10 mouse cellular contexts compared by ENCODE assay signal in genomic region chr11:97806613-97806964, GRCm38 (mm10). TPM values are rescaled to one million over a fixed set of nuclear protein-coding genes. Genes with fewer than 3 reads are reported as not detected.
A peak's percentile ranks its signal among the peaks of the same experiment; 100 is the strongest.
DNase-seq lines count a peak whose midpoint lies in the region; ATAC-seq lines count a peak whose summit lies in the region.
"Had no signal": no experiment of that assay in that cellular context is flagged by ENCODE, and none has a peak within 500 bp of the region (broad histone marks: within the 10 kb centered on the region; RNA-seq: fewer than 3 reads in every experiment).

No protein-coding gene starts in this region.

- no peak for ATAC-seq in kidney, embryonic 15.5 days (replicated peaks; ENCODE audit: low FRiP score)
- ATAC-seq in embryonic facial prominence, embryonic 15.5 days (ENCODE audit: insufficient number of reproducible peaks, low FRiP score, low TSS enrichment, low read depth): no peak
- no peak for ATAC-seq in hindbrain, embryonic 13.5 days (ENCODE audit: low FRiP score)
- no peak for ATAC-seq in neural tube, embryonic 13.5 days (ENCODE audit: low read depth)

- peaks cover 96% of the 10 kb centered on the region for H3K4me1 ChIP-seq in kidney, embryonic 15.5 days
- H3K4me1 ChIP-seq in embryonic facial prominence, embryonic 15.5 days: peaks cover 90% of the 10 kb centered on the region
- H3K4me1 ChIP-seq in hindbrain, embryonic 13.5 days (replicated peaks): peaks cover 92% of the 10 kb centered on the region
- peaks cover 97% of the 10 kb centered on the region for H3K4me1 ChIP-seq in neural tube, embryonic 13.5 days (replicated peaks)

- peak overlapping the region; percentile 90 for H3K27ac ChIP-seq in kidney, embryonic 15.5 days
- H3K27ac ChIP-seq in embryonic facial prominence, embryonic 15.5 days (replicated peaks): 0 out of 2 replicates have a peak overlapping the region, but pooled peaks have one; percentile 88
- peak overlapping the region; percentile 85 for H3K27ac ChIP-seq in hindbrain, embryonic 13.5 days
- H3K27ac ChIP-seq in neural tube, embryonic 13.5 days (replicated peaks): peak overlapping the region; percentile 71

- WGBS in kidney, embryonic 15.5 days: 63% methylated on average over 7 of the region's 7 CpGs
- WGBS in embryonic facial prominence, embryonic 15.5 days: 68% methylated on average over 7 of the region's 7 CpGs
- WGBS in hindbrain, embryonic 13.5 days: 51% methylated on average over 7 of the region's 7 CpGs
- WGBS in neural tube, embryonic 13.5 days: 64% methylated on average over 7 of the region's 7 CpGs

- no peaks in the 10 kb centered on the region for H3K9me3 ChIP-seq in kidney, embryonic 15.5 days (replicated peaks)
- H3K9me3 ChIP-seq in embryonic facial prominence, embryonic 15.5 days (replicated peaks): no peaks in the 10 kb centered on the region
- no peaks in the 10 kb centered on the region for H3K9me3 ChIP-seq in hindbrain, embryonic 13.5 days
- H3K9me3 ChIP-seq in neural tube, embryonic 13.5 days: no peaks in the 10 kb centered on the region

- H3K27me3 ChIP-seq in kidney, embryonic 15.5 days: no peaks in the 10 kb centered on the region
- H3K27me3 ChIP-seq in embryonic facial prominence, embryonic 15.5 days: no peaks in the 10 kb centered on the region
- no peaks in the 10 kb centered on the region for H3K27me3 ChIP-seq in hindbrain, embryonic 13.5 days
- no peaks in the 10 kb centered on the region for H3K27me3 ChIP-seq in neural tube, embryonic 13.5 days

- H3K36me3 ChIP-seq in kidney, embryonic 15.5 days: peaks cover 22% of the 10 kb centered on the region
- peaks cover 19% of the 10 kb centered on the region for H3K36me3 ChIP-seq in embryonic facial prominence, embryonic 15.5 days
- peaks cover 30% of the 10 kb centered on the region for H3K36me3 ChIP-seq in hindbrain, embryonic 13.5 days
- H3K36me3 ChIP-seq in neural tube, embryonic 13.5 days: peaks cover 30% of the 10 kb centered on the region

- H3K4me2 ChIP-seq in kidney, embryonic 15.5 days: peak overlapping the region; percentile 50; the same call in 1 of the 2 replicates
- H3K4me2 ChIP-seq in embryonic facial prominence, embryonic 15.5 days (replicated peaks): no peak overlapping the region
- H3K4me2 ChIP-seq in hindbrain, embryonic 13.5 days: peak overlapping the region; percentile 42
- peak overlapping the region; percentile 46 for H3K4me2 ChIP-seq in neural tube, embryonic 13.5 days

- H3K9ac ChIP-seq in kidney, embryonic 15.5 days: no peak overlapping the region
- no peak overlapping the region for H3K9ac ChIP-seq in embryonic facial prominence, embryonic 15.5 days
- H3K9ac ChIP-seq in hindbrain, embryonic 13.5 days: peak overlapping the region; percentile 52; the same call in 1 of the 2 replicates
- peak overlapping the region; percentile 57; the same call in 1 of the 2 replicates for H3K9ac ChIP-seq in neural tube, embryonic 13.5 days

- DNase-seq in kidney, postnatal 10 days: no peak
- no peak for DNase-seq in right cerebral cortex, postnatal 36 days (ENCODE audit: low spot score in 2 of 2)
- no peak for DNase-seq in ovary, postnatal 10 days (ENCODE audit: low spot score)
- DNase-seq: adrenal gland, postnatal 25 days; liver had no signal

- H3K4me3 ChIP-seq in kidney, embryonic 15.5 days (replicated peaks): no peak overlapping the region
- H3K4me3 ChIP-seq in embryonic facial prominence, embryonic 15.5 days (replicated peaks): no peak overlapping the region
- no peak overlapping the region for H3K4me3 ChIP-seq in hindbrain, embryonic 13.5 days
- H3K4me3 ChIP-seq in neural tube, embryonic 13.5 days: 0 out of 2 replicates have a peak overlapping the region, but pooled peaks have one; percentile 3

RNA-seq across cellular contexts. Expression of gene Lasp1, which starts 7.8 kb away (rescaled TPM):
- polyA plus RNA-seq in kidney, embryonic 15.5 days (2015; fragmentation: Nextera tagmentation; extraction: Ambion mirVana): 104 and 108 TPM in 2 replicates
- polyA plus RNA-seq in embryonic facial prominence, embryonic 15.5 days (2015; fragmentation: Nextera tagmentation; extraction: Ambion mirVana): 117 and 121 TPM in 2 replicates
- polyA plus RNA-seq in hindbrain, embryonic 13.5 days (2015; fragmentation: Nextera tagmentation; extraction: Ambion mirVana): 131 and 137 TPM in 2 replicates
- polyA plus RNA-seq in neural tube, embryonic 13.5 days (2015; fragmentation: Nextera tagmentation; extraction: Ambion mirVana): 114 and 123 TPM in 2 replicates

RNA-seq across cellular contexts. Expression of gene Rpl23, which starts 24.4 kb away (rescaled TPM):
- polyA plus RNA-seq in kidney, embryonic 15.5 days (2015; fragmentation: Nextera tagmentation; extraction: Ambion mirVana): 565 and 652 TPM in 2 replicates
- 567 and 575 TPM in 2 replicates for polyA plus RNA-seq in embryonic facial prominence, embryonic 15.5 days (2015; fragmentation: Nextera tagmentation; extraction: Ambion mirVana)
- 369 and 380 TPM in 2 replicates for polyA plus RNA-seq in hindbrain, embryonic 13.5 days (2015; fragmentation: Nextera tagmentation; extraction: Ambion mirVana)
- 351 and 415 TPM in 2 replicates for polyA plus RNA-seq in neural tube, embryonic 13.5 days (2015; fragmentation: Nextera tagmentation; extraction: Ambion mirVana)

RNA-seq across cellular contexts. Expression of gene 1700001P01Rik, which starts 30.9 kb away (rescaled TPM):
- 0.62 and 0.67 TPM in 2 replicates for polyA plus RNA-seq in kidney, embryonic 15.5 days (2015; fragmentation: Nextera tagmentation; extraction: Ambion mirVana)
- 0.95 TPM in 1 of 2 replicates, not detected in the other for polyA plus RNA-seq in embryonic facial prominence, embryonic 15.5 days (2015; fragmentation: Nextera tagmentation; extraction: Ambion mirVana)
- polyA plus RNA-seq in hindbrain, embryonic 13.5 days (2015; fragmentation: Nextera tagmentation; extraction: Ambion mirVana): 0.68 and 0.79 TPM in 2 replicates
- polyA plus RNA-seq in neural tube, embryonic 13.5 days (2015; fragmentation: Nextera tagmentation; extraction: Ambion mirVana): 0.67 TPM in 1 of 2 replicates, not detected in the other
- polyA plus RNA-seq: neural tube, embryonic 11.5 days had no signal

RNA-seq across cellular contexts. Expression of gene B230217C12Rik, which starts 34.0 kb away (rescaled TPM):
- 7.4 and 7.5 TPM in 2 replicates for polyA plus RNA-seq in kidney, embryonic 15.5 days (2015; fragmentation: Nextera tagmentation; extraction: Ambion mirVana)
- polyA plus RNA-seq in embryonic facial prominence, embryonic 15.5 days (2015; fragmentation: Nextera tagmentation; extraction: Ambion mirVana): 6.8 and 7.4 TPM in 2 replicates
- polyA plus RNA-seq in hindbrain, embryonic 13.5 days (2015; fragmentation: Nextera tagmentation; extraction: Ambion mirVana): 28.9 and 29.2 TPM in 2 replicates
- 31.0 and 32.3 TPM in 2 replicates for polyA plus RNA-seq in neural tube, embryonic 13.5 days (2015; fragmentation: Nextera tagmentation; extraction: Ambion mirVana)

RNA-seq across cellular contexts. Expression of gene Cwc25, which starts 40.2 kb away (rescaled TPM):
- polyA plus RNA-seq in kidney, embryonic 15.5 days (2015; fragmentation: Nextera tagmentation; extraction: Ambion mirVana): 19.2 and 19.5 TPM in 2 replicates
- 18.0 and 20.7 TPM in 2 replicates for polyA plus RNA-seq in embryonic facial prominence, embryonic 15.5 days (2015; fragmentation: Nextera tagmentation; extraction: Ambion mirVana)
- polyA plus RNA-seq in hindbrain, embryonic 13.5 days (2015; fragmentation: Nextera tagmentation; extraction: Ambion mirVana): 17.6 and 18.3 TPM in 2 replicates
- polyA plus RNA-seq in neural tube, embryonic 13.5 days (2015; fragmentation: Nextera tagmentation; extraction: Ambion mirVana): 18.8 and 19.1 TPM in 2 replicates

Comparison
In these comparisons a context has a peak if more than half of its experiments do, and no peak if none do; other contexts are left out.
1. H3K9ac ChIP-seq: peak in hindbrain, embryonic 13.5 days (single experiment) and neural tube, embryonic 13.5 days (single experiment); none in kidney, embryonic 15.5 days (single experiment) and embryonic facial prominence, embryonic 15.5 days (single experiment).
2. Peak in every context shown above with its lines, with median percentiles within 50 percentile points of each other: H3K27ac ChIP-seq.